Mouse (Mus musculus) adrenal gland, postnatal 4 days (tissue): ENCODE measurements around the gene Fcer1a. TPM values are rescaled to one million over a fixed set of nuclear protein-coding genes. Genes with fewer than 3 reads are reported as not detected.
"Not testable (repeated sequence)": the region's sequence is repeated elsewhere in the genome, so short reads cannot be mapped to it uniquely, and the experiment has no call there.

Experiments used
- DNase-seq, 2 experiments: peaks; one replicate each; pipeline ENCODE4 v3.0.0; 2021 to 2022; ENCODE audit warnings: low spot score in 2 of 2, mixed read lengths in 2 of 2
- long read RNA-seq, 2 experiments: library from polyadenylated mRNA; stranded (forward); transcript quantifications; one replicate each; pipeline ENCODE4 v2.0.0; 2021
- total RNA-seq, 2 experiments: library from RNA; stranded (reverse); gene quantifications; 2 replicates each; pipeline ENCODE4 v1.2.3; 2021

Fcer1a gene
- under 1 TPM; 0.36 to 0.40 TPM for total RNA-seq
- long read RNA-seq, experiment 1: 0 reads
- long read RNA-seq, experiment 2: 0 reads

DNA sequence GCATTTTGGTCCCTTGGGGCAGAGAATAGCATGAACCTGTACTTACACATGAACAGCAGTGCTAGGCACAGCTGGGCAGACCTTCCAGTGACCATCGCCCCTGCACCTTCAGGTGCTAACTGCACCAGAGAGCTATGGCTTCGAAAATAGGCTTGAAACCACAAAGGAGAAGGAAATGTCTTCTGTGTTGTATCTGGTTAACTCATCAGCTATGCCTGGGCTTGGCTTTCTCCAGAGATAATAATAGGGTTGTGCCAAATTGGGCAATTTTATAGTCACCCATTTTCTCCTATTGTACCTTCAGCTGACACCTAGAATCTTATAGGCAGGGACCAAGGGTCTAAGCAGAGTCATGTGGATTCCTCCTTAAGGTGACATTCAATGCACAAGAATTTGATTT lies at the start of gene Fcer1a:
TSS of gene Fcer1a (minus strand) at position 134 of the 400 bp plus-strand sequence.
- no peak for DNase-seq

DNA sequence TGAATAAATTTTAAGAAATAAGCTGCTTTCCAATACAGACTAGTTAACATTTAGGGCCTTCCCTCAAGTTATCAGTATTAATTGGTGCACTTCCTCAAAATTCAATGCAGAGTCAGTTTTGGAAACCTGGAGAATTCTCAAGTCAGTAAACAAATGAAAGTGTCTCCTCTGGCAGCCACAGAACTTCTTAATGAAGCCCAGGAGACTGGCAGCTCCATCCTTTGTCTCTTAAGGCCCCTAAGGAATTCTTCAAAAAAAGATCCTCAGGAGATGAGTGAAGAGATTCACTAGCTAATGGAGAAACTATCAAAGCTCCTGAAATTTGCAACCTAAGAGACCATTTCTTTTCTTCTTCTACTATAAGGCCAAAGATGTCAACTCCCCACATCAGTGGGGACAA lies 38.7 kb upstream of the Fcer1a start, which contains the start of gene Olfr418:
TSS of gene Olfr418 (plus strand) at position 301 of the 400 bp plus-strand sequence.
- no peak for DNase-seq

DNA sequence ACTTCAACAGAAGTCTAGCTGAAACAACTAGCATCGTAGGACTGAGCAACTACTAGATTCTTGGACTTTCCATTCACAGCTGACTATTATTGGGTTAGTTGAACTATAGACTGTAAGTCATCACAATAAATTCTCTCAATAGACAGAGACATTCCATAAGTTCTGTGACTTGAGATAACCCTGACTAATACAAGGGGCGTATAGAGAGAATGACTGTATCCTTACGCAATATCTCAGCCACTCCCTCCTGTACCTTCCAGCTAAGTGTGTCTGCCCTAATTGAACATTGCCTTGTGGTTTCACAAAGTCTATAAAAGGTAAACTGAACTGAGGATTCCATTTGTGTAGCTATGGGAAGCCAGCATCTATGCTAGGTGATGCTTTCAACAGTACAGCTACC lies 22.9 kb upstream of the Fcer1a start:
- no peak for DNase-seq

DNA sequence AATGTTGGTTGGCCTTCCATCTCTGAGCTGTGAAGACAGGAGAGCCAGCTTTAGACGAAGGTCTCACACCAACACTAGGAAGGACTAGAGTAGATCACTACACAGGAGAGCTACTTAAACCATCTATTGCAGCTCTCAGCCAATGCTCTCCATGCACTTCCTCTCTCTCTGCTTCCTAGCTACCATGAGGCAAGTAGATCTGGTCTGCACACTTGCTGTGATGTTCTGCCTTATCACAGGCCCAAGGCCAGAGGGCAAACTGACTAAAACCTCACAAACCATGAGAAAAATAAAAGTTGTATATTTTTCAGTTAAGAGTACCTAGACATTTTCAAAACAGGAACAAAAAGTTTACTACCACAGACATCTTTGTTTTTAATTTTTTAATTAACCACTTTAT lies 10.0 kb upstream of the Fcer1a start:
- DNase-seq: not testable (repeated sequence)

DNA sequence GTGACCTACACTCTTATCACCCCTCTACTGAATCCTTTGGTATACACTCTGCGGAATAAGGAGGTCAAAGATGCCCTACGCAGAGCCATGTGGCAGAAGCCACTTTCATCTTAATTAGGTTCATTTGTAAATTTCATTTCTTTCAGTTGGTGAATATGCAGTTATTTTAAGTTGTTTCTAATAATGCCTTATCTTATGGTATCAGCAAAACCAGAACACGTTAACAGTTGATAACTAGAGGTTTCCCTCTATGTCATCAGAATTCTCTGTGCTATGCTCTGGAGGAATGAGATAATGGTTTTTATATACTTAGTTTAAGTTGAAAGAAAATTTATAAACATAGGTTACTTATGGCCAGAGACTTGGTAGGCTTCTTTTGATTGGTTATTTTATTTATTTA lies 10.5 kb downstream of the Fcer1a start:
- no peak for DNase-seq

DNA sequence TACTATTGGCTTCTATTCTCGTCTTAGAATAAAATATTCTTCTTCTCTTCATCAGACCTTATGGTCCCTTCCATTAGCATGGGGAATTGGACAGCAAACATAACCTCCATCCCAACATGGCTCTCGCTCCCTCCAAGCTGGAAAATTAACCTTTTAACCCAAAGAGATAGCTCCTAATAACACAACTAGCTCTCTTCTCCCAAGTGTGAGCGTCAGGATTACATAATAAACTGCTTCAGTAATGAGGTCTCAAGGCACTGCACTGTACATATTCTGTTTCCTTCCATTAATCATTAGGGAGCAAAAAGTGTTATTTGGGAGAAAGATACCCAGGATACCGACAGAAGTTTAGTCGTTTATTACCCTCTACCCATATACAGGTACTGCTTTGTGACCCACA lies 14.9 kb downstream of the Fcer1a start, which contains the start of gene Olfr1404:
TSS of gene Olfr1404 (plus strand) at position 301 of the 400 bp plus-strand sequence.
- no peak for DNase-seq

DNA sequence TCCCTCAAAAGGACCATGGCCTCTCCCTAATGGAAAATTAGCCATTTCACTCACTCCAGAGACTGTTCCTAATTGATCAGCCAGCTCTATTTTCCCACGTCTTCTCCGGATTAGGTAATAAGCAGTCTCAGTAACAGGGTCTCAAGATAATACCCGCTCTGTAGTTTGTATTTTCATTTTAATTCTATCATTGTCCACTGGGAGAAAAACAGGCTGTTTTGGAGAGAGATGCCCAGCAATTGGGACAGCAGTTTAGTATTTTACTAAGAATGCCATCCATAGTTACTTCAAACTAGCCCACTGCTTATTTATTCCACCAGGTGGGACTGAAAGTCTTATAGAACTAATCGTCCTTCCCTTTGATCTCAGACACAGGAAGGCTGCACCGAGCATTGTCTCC lies 29.5 kb downstream of the Fcer1a start, which contains the start of gene Olfr218:
TSS of gene Olfr218 (plus strand) at position 301 of the 400 bp plus-strand sequence.
- DNase-seq: no peak

DNA sequence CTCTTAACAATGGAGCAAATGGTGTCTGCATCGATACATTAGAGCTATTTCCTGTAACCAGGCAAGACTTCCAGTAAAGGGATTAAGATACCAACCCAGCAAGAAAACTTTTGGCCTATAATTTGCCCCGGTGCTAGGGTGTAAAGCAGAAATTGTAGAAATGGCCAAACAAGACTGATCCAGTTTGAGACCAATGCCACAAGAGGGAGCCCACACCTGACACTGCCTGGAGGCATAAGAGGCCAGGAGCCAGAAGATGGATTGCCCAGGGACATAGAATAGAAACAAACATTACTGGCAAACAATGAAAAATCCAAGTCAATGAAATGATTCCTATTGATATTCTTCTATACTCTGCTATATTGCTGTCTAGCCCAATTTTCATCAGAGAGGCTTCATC lies 30.7 kb downstream of the Fcer1a start:
- DNase-seq: no peak

DNA sequence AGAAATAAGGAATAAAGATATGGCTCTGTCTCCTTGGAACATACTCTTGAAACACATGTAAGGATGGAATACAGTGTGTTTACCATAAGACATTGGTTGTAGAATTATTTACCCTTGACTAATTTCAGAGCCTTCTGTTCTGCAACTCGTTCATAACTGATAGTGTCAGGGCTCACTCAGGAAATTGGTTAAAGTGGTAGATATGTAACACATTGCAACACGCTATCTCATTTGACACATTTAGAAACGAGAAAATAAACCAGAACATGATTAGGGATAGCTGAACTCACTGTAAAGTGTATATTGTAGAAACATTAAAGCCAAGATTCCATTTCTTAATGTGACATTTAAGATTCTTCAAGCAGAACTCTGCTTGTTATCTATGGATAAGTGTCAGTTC lies 35.0 kb downstream of the Fcer1a start:
- DNase-seq: no peak

DNA sequence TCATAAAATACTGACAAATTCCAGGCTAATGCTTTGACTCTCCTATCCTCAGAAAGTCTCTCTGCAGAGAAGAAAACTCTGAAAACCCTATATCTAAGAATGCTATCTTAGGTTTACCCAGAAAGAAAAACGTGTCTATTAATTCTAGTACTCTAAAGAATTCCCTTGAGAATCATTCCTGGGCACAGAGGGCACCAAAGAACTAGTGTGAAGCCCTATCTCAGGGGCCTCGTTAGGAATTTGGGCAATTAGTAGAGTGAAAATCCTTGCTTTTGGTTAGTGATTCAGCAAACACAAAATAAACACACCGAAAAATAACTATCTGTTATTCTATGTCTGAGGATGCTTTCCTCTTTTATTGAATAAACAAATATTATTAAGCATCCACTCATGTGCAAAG lies 36.5 kb downstream of the Fcer1a start, which contains the start of gene Olfr1406:
TSS of gene Olfr1406 (minus strand) at position 101 of the 400 bp plus-strand sequence.
- no peak for DNase-seq

DNA sequence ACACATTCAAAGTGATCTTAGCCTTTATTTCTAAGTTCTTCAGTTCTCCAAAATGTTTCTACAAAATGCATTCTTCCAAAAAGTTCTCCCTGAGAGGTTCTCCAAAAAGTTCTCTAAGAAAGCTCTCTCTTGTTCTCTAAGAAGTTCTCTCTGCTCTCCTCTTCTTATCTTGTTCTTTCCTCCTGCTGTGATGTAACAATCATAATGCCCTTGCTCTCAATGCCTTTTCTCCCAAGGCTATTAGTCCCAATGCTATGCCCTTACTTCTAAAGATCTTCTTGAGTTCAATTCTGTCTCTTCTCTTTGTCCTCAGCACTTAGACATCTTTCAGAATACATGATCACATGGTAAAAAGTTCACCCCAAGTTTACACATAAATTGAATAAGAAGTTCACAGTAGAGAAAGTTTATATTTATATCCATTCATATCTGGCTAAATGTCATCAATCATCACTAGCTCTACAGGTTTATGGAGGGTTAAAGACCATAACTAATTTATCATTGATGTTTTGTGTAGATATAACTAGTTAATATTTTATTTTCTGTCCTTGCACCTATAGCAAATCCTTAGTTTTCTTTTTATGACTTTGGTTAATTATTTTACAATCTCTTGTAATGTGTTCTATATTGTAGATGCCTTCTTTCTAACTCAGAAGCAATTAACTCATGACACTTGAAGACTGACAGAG lies 52.7 kb downstream of the Fcer1a start:
- DNase-seq: no peak

Other genes starting within 250 kb of the Fcer1a start
- gene Olfr1408, start 89.8 kb downstream of the Fcer1a start, total RNA-seq: not detected
- gene Olfr1406, start 36.6 kb downstream of the Fcer1a start, total RNA-seq: not detected
- not detected for gene Olfr218, start 29.4 kb downstream of the Fcer1a start, total RNA-seq
- not detected for gene Olfr1404, start 14.8 kb downstream of the Fcer1a start, total RNA-seq
- not detected for gene Olfr418, start 38.8 kb upstream of the Fcer1a start, total RNA-seq
- gene Mptx2, start 50.6 kb upstream of the Fcer1a start, total RNA-seq: not detected
- gene Ackr1, start 106.5 kb upstream of the Fcer1a start, total RNA-seq: 1 to 10 TPM; 5.0 to 6.2 TPM
- 1 to 10 TPM; 2.3 to 2.7 TPM for gene Aim2, start 123.7 kb upstream of the Fcer1a start, total RNA-seq
- gene Cadm3, start 140.5 kb upstream of the Fcer1a start, total RNA-seq: 10 to 100 TPM; 15.6 to 17.7 TPM